Mouse (Mus musculus): ENCODE measurements around the gene Acmsd.

GRCm38 (mm10) chr1:127795087-127795769 lies 66.0 kb downstream of the Acmsd start:
- TF ChIP-seq EP300 (IDR thresholded peaks at IDR 0.05; ENCODE audit: insufficient read depth, low read depth, low read length) (no peak), CTCF (IDR thresholded peaks at IDR 0.05; ENCODE audit: low read depth, low read length) (no peak), POLR2A (IDR thresholded peaks at IDR 0.05; ENCODE audit: insufficient read depth, low read length) (no peak)
